In the genomic region with DNA sequence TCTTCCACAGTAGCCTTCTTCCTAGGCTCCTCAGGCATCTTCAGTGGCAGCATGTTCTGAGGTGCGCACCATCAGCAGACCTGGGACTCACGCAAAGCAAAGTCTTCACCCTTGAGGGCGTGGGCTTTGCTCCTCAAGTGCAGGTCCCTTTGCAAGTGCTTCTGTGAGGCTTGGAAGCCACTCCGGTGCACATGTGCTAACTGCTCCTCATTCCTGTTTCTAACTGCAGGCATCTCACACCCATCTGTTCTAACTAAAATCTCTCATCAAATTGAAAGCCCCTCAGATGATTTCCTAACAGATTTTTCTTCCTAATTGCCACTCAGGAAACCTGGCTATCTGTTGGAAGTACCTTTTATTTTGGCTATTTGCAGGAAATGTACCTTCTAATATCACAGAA, we compare ENCODE assay signal across 23 mouse cellular contexts.
A peak's percentile ranks its signal among the peaks of the same experiment; 100 is the strongest.
DNase-seq lines count a peak whose midpoint lies in the region; ATAC-seq and TF ChIP-seq lines count a peak whose summit lies in the region.
"Had no signal": no experiment of that assay in that cellular context is flagged by ENCODE, and none has a peak within 500 bp of the region (broad histone marks: within the 10 kb centered on the region; RNA-seq: fewer than 3 reads in every experiment).

No protein-coding gene starts in this region.

- H3K36me3 ChIP-seq in forebrain, postnatal 0 days (ENCODE audit: insufficient read depth), result no peaks in the 10 kb centered on the region
- no peaks in the 10 kb centered on the region for H3K36me3 ChIP-seq in forebrain, embryonic 12.5 days (replicated peaks)
- no peaks in the 10 kb centered on the region for H3K36me3 ChIP-seq in neural tube, embryonic 13.5 days
- H3K36me3 ChIP-seq: embryonic facial prominence, embryonic 15.5 days; G1E; heart, embryonic 10.5 days; intestine, embryonic 15.5 days had no signal

- no peaks in the 10 kb centered on the region for H3K9me3 ChIP-seq in forebrain, postnatal 0 days (ENCODE audit: low read length)
- H3K9me3 ChIP-seq in forebrain, embryonic 12.5 days, result no peaks in the 10 kb centered on the region
- H3K9me3 ChIP-seq in neural tube, embryonic 13.5 days, result no peaks in the 10 kb centered on the region
- H3K9me3 ChIP-seq: embryonic facial prominence, embryonic 15.5 days; heart, embryonic 10.5 days; intestine, embryonic 15.5 days had no signal

- no peaks in the 10 kb centered on the region for H3K27me3 ChIP-seq in forebrain, postnatal 0 days (ENCODE audit: insufficient read depth, low read length)
- H3K27me3 ChIP-seq in forebrain, embryonic 12.5 days, result no peaks in the 10 kb centered on the region
- H3K27me3 ChIP-seq in neural tube, embryonic 13.5 days, result no peaks in the 10 kb centered on the region
- H3K27me3 ChIP-seq: embryonic facial prominence, embryonic 15.5 days; intestine, embryonic 15.5 days had no signal

- TF ChIP-seq CTCF in forebrain, postnatal 0 days (IDR thresholded peaks at IDR 0.05; ENCODE audit: low read depth), result no peak

- WGBS in forebrain, postnatal 0 days, result 69% methylated on average over 4 of the region's 4 CpGs
- WGBS in forebrain, embryonic 12.5 days, result 89% methylated on average over 4 of the region's 4 CpGs
- WGBS in neural tube, embryonic 13.5 days, result 81% methylated on average over 4 of the region's 4 CpGs

- peaks cover 6% of the 10 kb centered on the region; the same call in 1 of the 2 replicates for H3K4me1 ChIP-seq in forebrain, postnatal 0 days (ENCODE audit: insufficient read depth)
- no peaks in the 10 kb centered on the region for H3K4me1 ChIP-seq in forebrain, embryonic 12.5 days
- H3K4me1 ChIP-seq in neural tube, embryonic 13.5 days (replicated peaks), result peaks cover 4% of the 10 kb centered on the region; the same call in 1 of the 2 replicates
- H3K4me1 ChIP-seq: embryonic facial prominence, embryonic 15.5 days; heart, embryonic 10.5 days; intestine, embryonic 15.5 days had no signal

- no peak overlapping the region for H3K4me2 ChIP-seq in forebrain, postnatal 0 days (ENCODE audit: low read depth)
- H3K4me2 ChIP-seq in forebrain, embryonic 12.5 days, result no peak overlapping the region
- no peak overlapping the region for H3K4me2 ChIP-seq in neural tube, embryonic 13.5 days
- H3K4me2 ChIP-seq: embryonic facial prominence, embryonic 15.5 days; hindbrain, embryonic 14.5 days; intestine, embryonic 15.5 days had no signal

- H3K27ac ChIP-seq in forebrain, postnatal 0 days (ENCODE audit: low read depth, low read length), result peak overlapping the region; percentile 45; the same call in 1 of the 2 replicates
- H3K27ac ChIP-seq in forebrain, embryonic 12.5 days, result no peak overlapping the region
- peak overlapping the region; percentile 16; the same call in 1 of the 2 replicates for H3K27ac ChIP-seq in neural tube, embryonic 13.5 days (replicated peaks)
- H3K27ac ChIP-seq: embryonic facial prominence, embryonic 15.5 days; heart, embryonic 10.5 days; hindbrain, embryonic 14.5 days; intestine, embryonic 15.5 days had no signal

- H3K4me3 ChIP-seq in forebrain, postnatal 0 days (ENCODE audit: low read depth, low read length), result no peak overlapping the region
- H3K4me3 ChIP-seq in forebrain, embryonic 12.5 days (replicated peaks), result no peak overlapping the region
- H3K4me3 ChIP-seq in neural tube, embryonic 13.5 days, result no peak overlapping the region
- H3K4me3 ChIP-seq: embryonic facial prominence, embryonic 15.5 days; erythroblast, embryonic 14.5 days; heart, embryonic 10.5 days; intestine, embryonic 15.5 days had no signal

- ATAC-seq in forebrain, postnatal 0 days, result peak; percentile 58; the same call in 1 of the 2 replicates
- no peak for ATAC-seq in forebrain, embryonic 12.5 days (ENCODE audit: low FRiP score)
- no peak for ATAC-seq in neural tube, embryonic 13.5 days (ENCODE audit: low read depth)
- ATAC-seq: CD4-positive, CD25-positive, alpha-beta regulatory T cell, adult 4 months; intestine, embryonic 15.5 days had no signal

- peak; percentile 15 to 23 for DNase-seq in cerebellum, postnatal 10 days
- no peak for DNase-seq in cerebellum, adult 9-10 months
- peak; percentile 49 for DNase-seq in forebrain, postnatal 0 days
- no peak for DNase-seq in neural tube, embryonic 10.5 days (ENCODE audit: extremely low spot score, low spot score)
- no peak for DNase-seq in spleen, postnatal 10 days (ENCODE audit: low spot score in 2 of 2)
- DNase-seq: adrenal gland, adult 8-10 months; adrenal gland, postnatal 36 days; B cell, adult 2 months; cerebellum, adult 18-20 months; cerebellum, postnatal 14 days; embryo, embryonic 11 days; gastrocnemius, postnatal 36 days; heart, adult 18-20 months; heart, postnatal 10 days had no signal

- no peak overlapping the region for H3K9ac ChIP-seq in forebrain, postnatal 0 days
- H3K9ac ChIP-seq in forebrain, embryonic 12.5 days, result no peak overlapping the region
- H3K9ac ChIP-seq in neural tube, embryonic 13.5 days, result no peak overlapping the region
- H3K9ac ChIP-seq: embryonic facial prominence, embryonic 15.5 days; hindbrain, embryonic 14.5 days; intestine, embryonic 15.5 days had no signal

Comparison
In these comparisons a context has a peak if more than half of its experiments do, and no peak if none do; other contexts are left out.
1. DNase-seq: peak in cerebellum, postnatal 10 days (2 of 2) and forebrain, postnatal 0 days (single experiment); none in cerebellum, adult 9-10 months (single experiment), neural tube, embryonic 10.5 days (single experiment) and spleen, postnatal 10 days (0 of 2).